Mouse (Mus musculus): ENCODE measurements around the gene Smndc1. TPM values are rescaled to one million over a fixed set of nuclear protein-coding genes. Genes with fewer than 3 reads are reported as not detected.
"Not testable (repeated sequence)": the region's sequence is repeated elsewhere in the genome, so short reads cannot be mapped to it uniquely, and the experiment has no call there.

The Smndc1 gene
- polyA plus RNA-seq, 1 experiment from 2014 or later, result 43.8 TPM

GRCm38 (mm10) chr19:53395805-53396204 lies 5.4 kb upstream of the Smndc1 start:
- H3K9me3 ChIP-seq (ENCODE audit: control insufficient read depth, low read length); H3K4me2 ChIP-seq (ENCODE audit: low read length); ATAC-seq (replicated peaks; ENCODE audit: low FRiP score, low TSS enrichment, low read depth); H3K27me3 ChIP-seq (replicated peaks; ENCODE audit: control insufficient read depth, insufficient read depth, low read length); H3K9ac ChIP-seq (ENCODE audit: low read length); H3K27ac ChIP-seq (ENCODE audit: low read depth); DNase-seq (ENCODE audit: low spot score); H3K36me3 ChIP-seq (ENCODE audit: control insufficient read depth, insufficient read depth, low read length); H3K4me1 ChIP-seq (replicated peaks; ENCODE audit: control insufficient read depth, insufficient read depth, low read length); H3K4me3 ChIP-seq (ENCODE audit: low read depth, low read length): not testable (repeated sequence)
- 61% methylated on average over 5 of the region's 5 CpGs for WGBS

GRCm38 (mm10) chr19:53394956-53395355 lies 4.6 kb upstream of the Smndc1 start:
- H3K9me3 ChIP-seq (ENCODE audit: control insufficient read depth, low read length); ATAC-seq (replicated peaks; ENCODE audit: low FRiP score, low TSS enrichment, low read depth); H3K9ac ChIP-seq (ENCODE audit: low read length); H3K4me2 ChIP-seq (ENCODE audit: low read length); H3K36me3 ChIP-seq (ENCODE audit: control insufficient read depth, insufficient read depth, low read length); H3K4me1 ChIP-seq (replicated peaks; ENCODE audit: control insufficient read depth, insufficient read depth, low read length); DNase-seq (ENCODE audit: low spot score); H3K27me3 ChIP-seq (replicated peaks; ENCODE audit: control insufficient read depth, insufficient read depth, low read length); H3K4me3 ChIP-seq (ENCODE audit: low read depth, low read length); H3K27ac ChIP-seq (ENCODE audit: low read depth): not testable (repeated sequence)
- 66% methylated on average over 3 of the region's 3 CpGs for WGBS

GRCm38 (mm10) chr19:53394552-53394951 lies 4.2 kb upstream of the Smndc1 start:
- no peak for ATAC-seq (replicated peaks; ENCODE audit: low FRiP score, low TSS enrichment, low read depth)
- H3K27me3 ChIP-seq (replicated peaks; ENCODE audit: control insufficient read depth, insufficient read depth, low read length), result no peaks in the 10 kb centered on the region
- H3K4me2 ChIP-seq (ENCODE audit: low read length), result no peak overlapping the region
- peaks cover 4% of the 10 kb centered on the region for H3K4me1 ChIP-seq (replicated peaks; ENCODE audit: control insufficient read depth, insufficient read depth, low read length)
- H3K9me3 ChIP-seq (ENCODE audit: control insufficient read depth, low read length), result no peaks in the 10 kb centered on the region
- WGBS, result 20% methylated on average over 7 of the region's 7 CpGs
- H3K36me3 ChIP-seq (ENCODE audit: control insufficient read depth, insufficient read depth, low read length), result no peaks in the 10 kb centered on the region
- peak; percentile 68 for DNase-seq (ENCODE audit: low spot score)
- no peak overlapping the region for H3K9ac ChIP-seq (ENCODE audit: low read length)
- no peak overlapping the region for H3K4me3 ChIP-seq (ENCODE audit: low read depth, low read length)
- no peak overlapping the region for H3K27ac ChIP-seq (ENCODE audit: low read depth)

GRCm38 (mm10) chr19:53393646-53394045 lies 3.3 kb upstream of the Smndc1 start:
- Histone ChIP-seq H3K9me3 (ENCODE audit: control insufficient read depth, low read length) (no peaks in the 10 kb centered on the region), H3K27me3 (replicated peaks; ENCODE audit: control insufficient read depth, insufficient read depth, low read length) (no peaks in the 10 kb centered on the region)
- DNase-seq (ENCODE audit: low spot score), result no peak

GRCm38 (mm10) chr19:53392781-53393343 lies 2.5 kb upstream of the Smndc1 start:
- H3K4me3 ChIP-seq (ENCODE audit: low read depth, low read length), result no peak overlapping the region
- ATAC-seq (replicated peaks; ENCODE audit: low FRiP score, low TSS enrichment, low read depth) (no peak), DNase-seq (ENCODE audit: low spot score) (no peak)
- no peak overlapping the region for H3K27ac ChIP-seq (ENCODE audit: low read depth)
- no peak overlapping the region for H3K4me2 ChIP-seq (ENCODE audit: low read length)
- peaks cover 12% of the 10 kb centered on the region for H3K36me3 ChIP-seq (ENCODE audit: control insufficient read depth, insufficient read depth, low read length)
- peaks cover 9% of the 10 kb centered on the region for H3K4me1 ChIP-seq (replicated peaks; ENCODE audit: control insufficient read depth, insufficient read depth, low read length)
- H3K27me3 ChIP-seq (replicated peaks; ENCODE audit: control insufficient read depth, insufficient read depth, low read length), result no peaks in the 10 kb centered on the region
- no peaks in the 10 kb centered on the region for H3K9me3 ChIP-seq (ENCODE audit: control insufficient read depth, low read length)
- no peak overlapping the region for H3K9ac ChIP-seq (ENCODE audit: low read length)
- 70% methylated on average over 8 of the region's 8 CpGs for WGBS

More at GRCm38 (mm10) chr19:53393646-53394045, 3.3 kb upstream of the Smndc1 start:
- H3K9ac ChIP-seq (ENCODE audit: low read length), result no peak overlapping the region
- no peak overlapping the region for H3K4me3 ChIP-seq (ENCODE audit: low read depth, low read length)
- ATAC-seq (replicated peaks; ENCODE audit: low FRiP score, low TSS enrichment, low read depth), result no peak
- no peak overlapping the region for H3K4me2 ChIP-seq (ENCODE audit: low read length)
- H3K4me1 ChIP-seq (replicated peaks; ENCODE audit: control insufficient read depth, insufficient read depth, low read length), result peaks cover 9% of the 10 kb centered on the region
- no peak overlapping the region for H3K27ac ChIP-seq (ENCODE audit: low read depth)
- peaks cover 4% of the 10 kb centered on the region; the same call in 1 of the 2 replicates for H3K36me3 ChIP-seq (ENCODE audit: control insufficient read depth, insufficient read depth, low read length)

DNA sequence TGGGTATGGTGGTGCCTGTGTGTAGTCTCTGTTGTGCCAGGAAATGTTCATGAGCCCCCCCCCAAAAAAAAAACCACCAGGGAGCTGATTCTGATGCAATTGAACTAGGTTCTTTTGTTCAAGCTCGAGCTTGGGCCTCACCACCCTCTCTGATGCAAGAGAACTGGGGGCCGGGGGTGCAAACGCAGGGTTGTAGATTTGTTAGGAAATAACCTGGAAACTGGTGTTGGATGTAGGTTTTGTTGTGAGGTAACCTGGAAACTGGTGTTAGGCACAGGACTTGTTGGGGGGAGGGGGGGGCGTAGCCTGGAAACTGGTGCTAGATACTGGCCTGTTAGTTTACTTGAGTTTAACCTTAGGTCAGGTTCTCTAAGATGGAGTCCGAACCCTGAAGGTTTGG lies 1.4 kb upstream of the Smndc1 start:
- Histone ChIP-seq H3K9ac (ENCODE audit: low read length) (no peak overlapping the region; the same call in 1 of the 2 replicates), H3K9me3 (ENCODE audit: control insufficient read depth, low read length) (no peaks in the 10 kb centered on the region), H3K36me3 (ENCODE audit: control insufficient read depth, insufficient read depth, low read length) (peaks cover 23% of the 10 kb centered on the region), H3K4me2 (ENCODE audit: low read length) (peak overlapping the region; percentile 76), H3K27ac (ENCODE audit: low read depth) (no peak overlapping the region), H3K4me1 (replicated peaks; ENCODE audit: control insufficient read depth, insufficient read depth, low read length) (peaks cover 9% of the 10 kb centered on the region), H3K27me3 (replicated peaks; ENCODE audit: control insufficient read depth, insufficient read depth, low read length) (no peaks in the 10 kb centered on the region), H3K4me3 (ENCODE audit: low read depth, low read length) (peak overlapping the region; percentile 98)
- no peak for DNase-seq (ENCODE audit: low spot score)
- WGBS, result 85% methylated on average over 5 of the region's 5 CpGs
- ATAC-seq (replicated peaks; ENCODE audit: low FRiP score, low TSS enrichment, low read depth), result no peak

DNA sequence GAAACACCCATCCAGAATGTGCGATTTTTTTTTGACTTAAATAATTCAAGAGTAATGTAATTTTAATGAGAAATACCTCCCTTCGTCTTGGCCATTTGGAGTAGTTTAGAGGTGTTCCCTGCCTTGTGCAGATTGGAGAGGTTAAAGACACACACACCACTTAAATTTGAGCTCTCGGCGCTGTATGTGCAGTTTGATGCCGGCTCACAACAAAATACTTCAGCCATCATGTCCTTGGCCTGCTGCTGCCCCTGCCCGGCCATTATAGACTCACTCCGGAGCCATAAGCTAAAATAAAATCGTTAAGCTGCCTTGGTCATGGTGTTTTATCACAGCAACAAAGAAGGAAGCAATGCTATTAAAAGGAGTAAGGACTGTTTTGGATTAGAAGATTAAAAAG lies 1.0 kb upstream of the Smndc1 start:
- DNase-seq (ENCODE audit: low spot score), result no peak
- ATAC-seq (replicated peaks; ENCODE audit: low FRiP score, low TSS enrichment, low read depth), result no peak
- Histone ChIP-seq H3K4me1 (replicated peaks; ENCODE audit: control insufficient read depth, insufficient read depth, low read length) (peaks cover 9% of the 10 kb centered on the region), H3K27me3 (replicated peaks; ENCODE audit: control insufficient read depth, insufficient read depth, low read length) (no peaks in the 10 kb centered on the region), H3K4me2 (ENCODE audit: low read length) (peak overlapping the region; percentile 76), H3K27ac (ENCODE audit: low read depth) (no peak overlapping the region; the same call in 1 of the 2 replicates), H3K9ac (ENCODE audit: low read length) (peak overlapping the region; percentile 80), H3K36me3 (ENCODE audit: control insufficient read depth, insufficient read depth, low read length) (peaks cover 26% of the 10 kb centered on the region), H3K4me3 (ENCODE audit: low read depth, low read length) (peak overlapping the region; percentile 98), H3K9me3 (ENCODE audit: control insufficient read depth, low read length) (no peaks in the 10 kb centered on the region)
- 47% methylated on average over 8 of the region's 8 CpGs for WGBS

- peak; percentile 93 for ATAC-seq (replicated peaks; ENCODE audit: low FRiP score, low TSS enrichment, low read depth)
- no peaks in the 10 kb centered on the region for H3K9me3 ChIP-seq (ENCODE audit: control insufficient read depth, low read length)
- peaks cover 39% of the 10 kb centered on the region for H3K36me3 ChIP-seq (ENCODE audit: control insufficient read depth, insufficient read depth, low read length)
- peak; percentile 86 for DNase-seq (ENCODE audit: low spot score)
- under 1% methylated on average over 59 of the region's 59 CpGs for WGBS
- H3K9ac ChIP-seq (ENCODE audit: low read length), result peak overlapping the region; percentile 99
- peaks cover 9% of the 10 kb centered on the region for H3K4me1 ChIP-seq (replicated peaks; ENCODE audit: control insufficient read depth, insufficient read depth, low read length)
- peak overlapping the region; percentile 98 for H3K4me3 ChIP-seq (ENCODE audit: low read depth, low read length)
- H3K27ac ChIP-seq (ENCODE audit: low read depth), result peak overlapping the region; percentile 99
- H3K4me2 ChIP-seq (ENCODE audit: low read length), result peak overlapping the region; percentile 63
- H3K27me3 ChIP-seq (replicated peaks; ENCODE audit: control insufficient read depth, insufficient read depth, low read length), result no peaks in the 10 kb centered on the region
Measured at GRCm38 (mm10) chr19:53389851-53390431, 437 bp downstream of the Smndc1 start.

- ATAC-seq (replicated peaks; ENCODE audit: low FRiP score, low TSS enrichment, low read depth) (no peak), DNase-seq (ENCODE audit: low spot score) (no peak)
- Histone ChIP-seq H3K4me2 (ENCODE audit: low read length) (peak overlapping the region; percentile 63), H3K9ac (ENCODE audit: low read length) (peak overlapping the region; percentile 99), H3K27ac (ENCODE audit: low read depth) (peak overlapping the region; percentile 99), H3K9me3 (ENCODE audit: control insufficient read depth, low read length) (no peaks in the 10 kb centered on the region), H3K4me1 (replicated peaks; ENCODE audit: control insufficient read depth, insufficient read depth, low read length) (peaks cover 9% of the 10 kb centered on the region), H3K4me3 (ENCODE audit: low read depth, low read length) (peak overlapping the region; percentile 98), H3K36me3 (ENCODE audit: control insufficient read depth, insufficient read depth, low read length) (peaks cover 44% of the 10 kb centered on the region), H3K27me3 (replicated peaks; ENCODE audit: control insufficient read depth, insufficient read depth, low read length) (no peaks in the 10 kb centered on the region)
- 21% methylated on average over 6 of the region's 6 CpGs for WGBS
Measured at GRCm38 (mm10) chr19:53389417-53389816, 961 bp downstream of the Smndc1 start.

Measured in intestine, embryonic 14.5 days (tissue).